Mouse (Mus musculus) frontal cortex, postnatal 36 days (tissue): ENCODE measurements around the gene H2al2c.
"Not testable (repeated sequence)": the region's sequence is repeated elsewhere in the genome, so short reads cannot be mapped to it uniquely, and the experiment has no call there.

ENCODE experiments used
- DNase-seq, 2 experiments: peaks; one replicate each; pipeline ENCODE4 v3.0.0; 2022; ENCODE audit warnings: low spot score in 2 of 2

Gene H2al2c

DNA sequence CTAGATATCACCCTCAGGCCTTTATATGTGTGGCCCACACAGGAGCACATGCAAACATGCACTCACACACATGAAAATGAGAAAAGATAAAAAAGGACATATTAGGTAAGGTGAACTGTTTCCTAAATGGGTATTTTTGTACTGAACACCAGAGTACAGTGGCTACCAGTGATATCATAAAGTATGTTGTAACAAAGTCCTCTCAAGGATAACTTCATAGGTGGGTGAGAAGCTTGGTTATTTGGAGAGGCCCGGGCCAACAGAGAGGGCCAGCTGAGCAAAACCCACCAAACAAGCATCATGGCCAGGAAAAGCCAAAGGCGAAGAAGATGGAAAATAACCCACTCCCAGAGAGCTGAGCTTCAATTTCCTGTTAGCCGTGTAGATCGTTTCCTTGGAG, at the start of gene H2al2c:
Gene H2al2c (plus strand): TSS at position 301 of the 400 bp plus-strand sequence.
- DNase-seq = not testable (repeated sequence)
